Comparison of ENCODE assay signal across 1 mouse cellular context in the genomic region with DNA sequence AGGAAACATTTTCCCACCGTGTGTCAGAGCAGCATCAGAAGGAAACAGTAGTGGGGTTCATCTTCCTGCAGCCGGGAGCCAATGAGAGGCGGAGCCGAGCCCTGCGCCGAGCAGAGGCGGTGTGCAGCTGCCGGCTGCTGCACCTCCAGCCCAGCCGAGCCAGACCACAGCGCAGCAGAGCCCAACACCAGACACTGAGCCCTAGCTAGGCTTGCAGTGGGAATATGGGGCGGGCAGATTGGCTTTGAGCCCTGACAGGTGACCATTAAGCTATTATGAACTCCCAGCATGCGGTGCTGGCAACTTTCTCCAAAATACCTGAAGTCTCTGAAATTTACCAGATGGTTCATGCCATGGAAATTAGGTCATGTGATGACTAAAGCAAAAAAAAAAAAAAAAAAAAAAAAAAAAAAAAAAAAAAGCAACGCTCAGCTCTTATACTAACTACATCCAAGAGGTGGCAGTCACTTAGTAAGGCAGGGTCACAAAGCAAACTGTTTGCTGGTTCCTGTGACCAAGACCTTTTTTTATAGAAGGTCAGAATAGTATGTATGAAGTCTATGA.
A peak's percentile ranks its signal among the peaks of the same experiment; 100 is the strongest.
TF ChIP-seq lines count a peak whose summit lies in the region.

No protein-coding gene starts in this region.

TF ChIP-seq in CH12.LX, 34 proteins besides CTCF, POLR2A, EP300 and RAD21 (continued from another document):
- TF ChIP-seq POLR2AphosphoS2 (IDR thresholded peaks at IDR 0.05; ENCODE audit: low read depth, low read length) (no peak), ELF1 (IDR thresholded peaks at IDR 0.05; ENCODE audit: low read depth, low read length) (no peak), GABPA (IDR thresholded peaks at IDR 0.05; ENCODE audit: insufficient replicate concordance, low read depth, low read length) (no peak), CHD1 (IDR thresholded peaks at IDR 0.05; ENCODE audit: low read depth, low read length) (peak; percentile 97), UBTF (IDR thresholded peaks at IDR 0.05; ENCODE audit: low read depth, low read length) (peak; percentile 86), JUND (conservative IDR thresholded peaks at IDR 0.05; ENCODE audit: low read depth, low read length) (0 out of 2 replicates have a peak, but pooled peaks have one; percentile 27), PAX5 (IDR thresholded peaks at IDR 0.05; ENCODE audit: low read length) (no peak), ZKSCAN1 (IDR thresholded peaks at IDR 0.05; ENCODE audit: borderline replicate concordance, low read depth, low read length) (no peak; the same call in 1 of the 2 replicates), MAFK (IDR thresholded peaks at IDR 0.05; ENCODE audit: insufficient replicate concordance, low read length) (peak; percentile 57; the same call in 1 of the 2 replicates), MEF2A (IDR thresholded peaks at IDR 0.05; ENCODE audit: borderline replicate concordance, low read depth, low read length) (no peak), ETS1 (conservative IDR thresholded peaks at IDR 0.05; ENCODE audit: low read depth, low read length) (peak; percentile 30; the same call in 1 of the 2 replicates), KAT2A (IDR thresholded peaks at IDR 0.05; ENCODE audit: insufficient replicate concordance, low read length) (no peak), E2F4 (IDR thresholded peaks at IDR 0.05; ENCODE audit: insufficient replicate concordance, low read depth, low read length) (no peak), ZMIZ1 (IDR thresholded peaks at IDR 0.05; ENCODE audit: low read depth, low read length) (0 out of 2 replicates have a peak, but pooled peaks have one; percentile 49)
TF ChIP-seq in CH12.LX: peak in this region for 18.
